Mouse (Mus musculus) megakaryocyte, embryonic 14.5 days (primary cell): Measurements from ENCODE around the gene Sec14l3.

ENCODE experiments used
- FLI1 ChIP-seq: IDR thresholded peaks from 2 replicates; pipeline ENCODE4 v1.6.1; 2012; ENCODE audit warnings: low read length, inconsistent platforms, mixed read lengths
- GATA1 ChIP-seq: IDR thresholded peaks from 3 replicates; pipeline ENCODE4 v1.6.1; 2012; ENCODE audit warnings: mixed read lengths, low read length, inconsistent platforms, borderline replicate concordance

DNA sequence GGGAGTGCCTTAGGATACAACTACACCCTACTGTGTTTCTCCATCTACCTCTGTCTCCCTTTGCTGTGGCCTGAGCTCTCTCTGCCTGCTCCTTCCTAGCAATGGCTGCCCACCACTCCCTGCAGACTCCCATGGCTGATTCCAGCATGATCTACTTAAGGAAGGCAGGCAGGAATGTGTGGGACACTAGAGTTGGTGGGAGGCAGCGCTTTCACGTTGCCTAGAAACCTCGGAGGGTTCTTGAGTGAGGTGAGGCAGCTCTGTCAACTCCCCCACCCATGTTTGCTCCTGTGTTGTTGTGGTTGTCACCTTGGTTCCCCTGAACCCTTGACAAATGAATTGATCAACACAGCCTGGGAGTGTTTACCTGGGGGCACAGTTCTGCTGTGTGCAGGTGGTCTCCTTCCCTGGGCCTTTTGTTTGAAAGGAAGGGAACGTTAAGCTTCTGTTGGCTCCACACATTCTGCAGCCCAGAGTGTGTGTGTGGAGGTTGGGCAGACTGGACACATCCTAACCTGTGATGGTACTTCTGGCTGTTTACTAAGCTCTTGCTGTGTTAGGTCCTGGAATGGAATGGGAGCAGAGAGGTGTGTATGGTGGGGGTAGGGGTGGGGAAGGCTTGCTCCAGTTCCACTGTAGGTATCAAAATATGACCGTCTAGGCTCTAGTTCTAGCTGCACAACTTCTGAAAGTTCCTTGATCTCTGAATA, 3.6 kb upstream of the Sec14l3 start:
- TF ChIP-seq FLI1 (no peak), GATA1 (no peak)
